Mouse (Mus musculus) ES-Bruce4 (cell line): ENCODE results near the gene Pip5k1b.

ENCODE experiments used
- EP300 ChIP-seq: IDR thresholded peaks from 2 replicates; pipeline ENCODE4 v1.6.1; 2011; ENCODE audit warnings: low read depth, low read length; ENCODE audit not compliant: insufficient read depth
- POLR2A ChIP-seq: IDR thresholded peaks from one replicate; pipeline ENCODE4 v1.8.1; 2011; ENCODE audit warnings: low read length; ENCODE audit not compliant: insufficient read depth

DNA sequence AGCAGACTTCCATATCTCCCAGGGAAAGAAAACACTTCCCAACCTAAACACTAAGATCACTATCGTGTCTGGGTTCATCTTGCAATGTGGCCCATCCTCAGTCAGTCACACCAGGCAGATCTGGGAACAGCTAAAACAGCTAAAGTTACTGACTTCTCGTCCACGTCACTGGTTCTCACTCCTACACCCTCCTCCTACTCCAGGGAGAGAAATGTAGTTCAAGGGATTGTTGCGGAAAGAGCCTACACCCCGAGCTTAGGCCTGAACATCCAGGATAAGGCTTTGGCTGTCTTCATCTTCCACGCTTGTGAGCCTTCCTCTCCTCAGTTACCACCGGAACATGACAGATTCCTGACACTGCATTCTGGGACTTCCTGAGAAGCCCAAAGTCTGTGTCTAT lies 43.7 kb downstream of the Pip5k1b start:
- no peak for TF ChIP-seq POLR2A
- no peak for TF ChIP-seq EP300
